In genomic region chr4:40785620-40786166, GRCm38 (mm10) we compare ENCODE assay signal across 16 mouse cellular contexts. TPM values are rescaled to one million over a fixed set of nuclear protein-coding genes. Genes with fewer than 3 reads are reported as not detected.
DNase-seq lines count a peak whose midpoint lies in the region; ATAC-seq and TF ChIP-seq lines count a peak whose summit lies in the region.
"Had no signal": no experiment of that assay in that cellular context is flagged by ENCODE, and none has a peak within 500 bp of the region (broad histone marks: within the 10 kb centered on the region; RNA-seq: fewer than 3 reads in every experiment).

No protein-coding gene starts in this region.

- peaks cover 6 to 15% of the 10 kb centered on the region in 2 experiments for H3K4me1 ChIP-seq in ES-E14 (ENCODE audit: control insufficient read depth in 2 of 2, insufficient read depth in 2 of 2, low read length in 2 of 2, poor library complexity in 1 of 2)
- H3K4me1 ChIP-seq: forebrain, embryonic 12.5 days; midbrain, embryonic 10.5 days had no signal

- H3K4me3 ChIP-seq in ES-E14 (ENCODE audit: insufficient read depth in 1 of 2, low read depth in 1 of 2, low read length in 2 of 2, poor library complexity in 1 of 2, severe bottlenecking in 1 of 2): peak overlapping the region in 1 of 2 experiments; percentile 17; a peak in 1 of 4 replicates
- H3K4me3 ChIP-seq: embryonic facial prominence, embryonic 12.5 days; forebrain, embryonic 12.5 days; heart, adult 2 months; midbrain, embryonic 10.5 days had no signal

- peak overlapping the region; percentile 16; the same call in 1 of the 2 replicates for H3K9ac ChIP-seq in ES-E14 (ENCODE audit: insufficient read depth, low read depth, low read length, poor library complexity, severe bottlenecking)
- H3K9ac ChIP-seq: embryonic facial prominence, embryonic 12.5 days; forebrain, embryonic 12.5 days had no signal

- H3K36me3 ChIP-seq in ES-E14 (ENCODE audit: control insufficient read depth, insufficient read depth, low read length, poor library complexity, severe bottlenecking): no peaks in the 10 kb centered on the region
- H3K36me3 ChIP-seq: embryonic facial prominence, embryonic 12.5 days; forebrain, embryonic 12.5 days; midbrain, embryonic 10.5 days had no signal

- peak; percentile 50 for DNase-seq in thymus, postnatal 0 days (ENCODE audit: low spot score)
- no peak for DNase-seq in thymus, adult 18-20 months
- DNase-seq in ES-E14 (ENCODE audit: low read depth, low spot score) (peak; percentile 62), liver (peak; percentile 52)
- DNase-seq in naive thymus-derived CD4-positive, alpha-beta T cell, adult 2 months (ENCODE audit: low read depth): peak; percentile 65
- no peak for DNase-seq in kidney, adult 9 months
- DNase-seq in layer of hippocampus, postnatal 25 days (ENCODE audit: extremely low spot score in 1 of 2, low spot score in 1 of 2): no peak
- DNase-seq: cerebellum, postnatal 10 days; heart, adult 2 months; heart, postnatal 14 days; kidney, postnatal 14 days had no signal

- no peaks in the 10 kb centered on the region for H3K9me3 ChIP-seq in ES-E14 (ENCODE audit: control insufficient read depth, insufficient read depth, low read depth, low read length)
- H3K9me3 ChIP-seq: embryonic facial prominence, embryonic 12.5 days; forebrain, embryonic 12.5 days; midbrain, embryonic 10.5 days had no signal

- no peak for ATAC-seq in frontal cortex, adult (ENCODE audit: low TSS enrichment)
- ATAC-seq: inflammation-experienced regulatory T-cells, adult 6 months had no signal

- in situ Hi-C loops in ES-E14 (cut with MboI; ENCODE audit: low sequenced_read_pairs in 2 of 2, unreplicated experiment in 2 of 2): no loop called here

- no peak overlapping the region for H3K27ac ChIP-seq in ES-E14 (ENCODE audit: insufficient read depth, low read depth, low read length, poor library complexity, severe bottlenecking)
- H3K27ac ChIP-seq: embryonic facial prominence, embryonic 12.5 days; forebrain, embryonic 12.5 days; midbrain, embryonic 10.5 days had no signal

TF ChIP-seq in ES-E14, 5 proteins besides CTCF, POLR2A, EP300 and RAD21:
- TF ChIP-seq ZC3H11A (IDR thresholded peaks at IDR 0.05; ENCODE audit: borderline replicate concordance, low read depth, low read length): no peak
- peak; percentile 19; the same call in 1 of the 2 replicates for TF ChIP-seq ZNF384 (IDR thresholded peaks at IDR 0.05; ENCODE audit: low read depth, low read length)

RNA-seq across cellular contexts. Expression of gene Smu1, which starts 28.0 kb away (rescaled TPM):
- 158 and 161 TPM in 2 replicates for polyA plus RNA-seq in thymus, postnatal 0 days (2015; fragmentation: Nextera tagmentation; extraction: Ambion mirVana)
- 106 and 125 TPM in 2 replicates for total RNA-seq in ES-E14 (2012; rRNA removed)
- total RNA-seq in layer of hippocampus, postnatal 25 days (2021): 10 to 100 TPM; 45.3 to 52.6 TPM

Comparison
In these comparisons a context has a peak if more than half of its experiments do, and no peak if none do; other contexts are left out.
1. DNase-seq: peak in thymus, postnatal 0 days (single experiment), ES-E14 (single experiment), liver (single experiment) and naive thymus-derived CD4-positive, alpha-beta T cell, adult 2 months (single experiment); none in thymus, adult 18-20 months (0 of 2), kidney, adult 9 months (single experiment) and layer of hippocampus, postnatal 25 days (0 of 2).